Mouse (Mus musculus): ENCODE measurements around the gene Psors1c2. TPM values are rescaled to one million over a fixed set of nuclear protein-coding genes. Genes with fewer than 3 reads are reported as not detected.
A peak's percentile ranks its signal among the peaks of the same experiment; 100 is the strongest.

Gene Psors1c2
- 0.36 and 0.66 TPM in 2 replicates for polyA plus RNA-seq (2014; fragmentation: Nextera tagmentation; extraction: Ambion mirVana)

DNA sequence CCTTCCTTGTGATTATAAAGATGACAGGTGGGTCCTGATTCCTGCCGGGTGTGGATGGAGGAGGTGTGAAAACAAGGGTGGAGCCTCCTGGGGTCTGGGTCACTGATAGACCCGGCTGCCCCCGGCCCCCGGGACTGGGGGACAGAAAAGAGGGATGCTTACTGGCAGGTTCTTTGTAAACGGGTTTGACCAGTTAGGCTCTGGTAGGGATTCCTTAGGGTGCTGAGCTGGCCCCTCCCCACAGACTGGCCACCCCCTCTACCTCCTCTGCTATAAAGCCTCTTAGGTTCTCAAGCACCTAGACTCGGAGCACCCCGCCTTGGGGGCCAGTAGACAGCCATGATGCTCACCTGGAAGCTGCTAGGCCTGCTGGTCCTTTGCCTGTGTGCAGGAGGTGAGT, at the start of gene Psors1c2:
Psors1c2 (plus strand) TSS at position 301 of the 400 bp plus-strand sequence.
- 16% methylated on average over 7 of the region's 7 CpGs for WGBS
- Histone ChIP-seq H3K9me3 (ENCODE audit: control insufficient read depth, low read length) (no peaks in the 10 kb centered on the region), H3K27ac (ENCODE audit: low read depth) (no peak within 1 kb of the TSS), H3K4me1 (replicated peaks; ENCODE audit: control insufficient read depth, insufficient read depth, low read length) (no peaks in the 10 kb centered on the region), H3K4me2 (ENCODE audit: low read length) (no peak within 1 kb of the TSS), H3K36me3 (ENCODE audit: control insufficient read depth, insufficient read depth, low read length) (peaks cover 24% of the 10 kb centered on the region), H3K4me3 (ENCODE audit: low read depth, low read length) (no peak within 1 kb of the TSS), H3K9ac (ENCODE audit: low read length) (no peak within 1 kb of the TSS), H3K27me3 (replicated peaks; ENCODE audit: control insufficient read depth, insufficient read depth, low read length) (no peaks in the 10 kb centered on the region)
- ATAC-seq (replicated peaks; ENCODE audit: low FRiP score, low TSS enrichment, low read depth), result no peak
- no peak for DNase-seq (ENCODE audit: low spot score)

GRCm38 (mm10) chr17:35484066-35484465, 48.9 kb upstream of the Psors1c2 start:
- 1% methylated on average over 9 of the region's 9 CpGs for WGBS
- no peaks in the 10 kb centered on the region for H3K9me3 ChIP-seq (ENCODE audit: control insufficient read depth, low read length)
- H3K27me3 ChIP-seq (replicated peaks; ENCODE audit: control insufficient read depth, insufficient read depth, low read length), result no peaks in the 10 kb centered on the region
- H3K36me3 ChIP-seq (ENCODE audit: control insufficient read depth, insufficient read depth, low read length), result no peaks in the 10 kb centered on the region
- ATAC-seq (replicated peaks; ENCODE audit: low FRiP score, low TSS enrichment, low read depth), result no peak; the same call in 1 of the 2 replicates
- H3K4me3 ChIP-seq (ENCODE audit: low read depth, low read length), result no peak overlapping the region
- H3K4me2 ChIP-seq (ENCODE audit: low read length), result no peak overlapping the region
- H3K4me1 ChIP-seq (replicated peaks; ENCODE audit: control insufficient read depth, insufficient read depth, low read length), result no peaks in the 10 kb centered on the region
- DNase-seq (ENCODE audit: low spot score), result peak; percentile 73
- no peak overlapping the region for H3K9ac ChIP-seq (ENCODE audit: low read length)
- H3K27ac ChIP-seq (ENCODE audit: low read depth), result no peak overlapping the region

DNA sequence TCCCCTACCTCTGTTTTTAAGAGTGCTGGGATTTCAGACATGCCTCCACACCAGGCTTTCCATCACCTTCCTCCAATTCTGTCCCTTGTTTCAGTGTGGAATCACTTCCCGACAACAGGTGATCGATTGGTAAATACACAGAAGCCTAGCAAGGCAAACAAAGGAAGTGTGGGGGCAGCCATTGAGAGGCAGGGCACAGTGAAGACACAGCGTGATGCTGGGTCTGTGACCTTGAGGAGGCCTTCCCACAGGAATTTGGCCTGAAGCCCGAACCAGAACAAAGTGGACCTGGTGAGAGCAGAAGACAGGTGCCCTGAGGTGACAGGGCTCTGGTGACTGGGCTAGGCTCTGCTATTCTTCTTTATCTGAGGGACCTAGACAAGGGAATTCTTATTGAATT, 47.3 kb upstream of the Psors1c2 start:
- no peak for ATAC-seq (replicated peaks; ENCODE audit: low FRiP score, low TSS enrichment, low read depth)
- Histone ChIP-seq H3K4me3 (ENCODE audit: low read depth, low read length) (no peak overlapping the region), H3K4me1 (replicated peaks; ENCODE audit: control insufficient read depth, insufficient read depth, low read length) (no peaks in the 10 kb centered on the region), H3K4me2 (ENCODE audit: low read length) (no peak overlapping the region), H3K27ac (ENCODE audit: low read depth) (no peak overlapping the region), H3K27me3 (replicated peaks; ENCODE audit: control insufficient read depth, insufficient read depth, low read length) (no peaks in the 10 kb centered on the region), H3K9ac (ENCODE audit: low read length) (no peak overlapping the region), H3K9me3 (ENCODE audit: control insufficient read depth, low read length) (no peaks in the 10 kb centered on the region), H3K36me3 (ENCODE audit: control insufficient read depth, insufficient read depth, low read length) (no peaks in the 10 kb centered on the region)
- DNase-seq (ENCODE audit: low spot score), result no peak
- WGBS, result 30% methylated on average over 4 of the region's 4 CpGs

GRCm38 (mm10) chr17:35486726-35487125, 46.3 kb upstream of the Psors1c2 start:
- no peak overlapping the region for H3K4me2 ChIP-seq (ENCODE audit: low read length)
- 44% methylated on average over 10 of the region's 10 CpGs for WGBS
- ATAC-seq (replicated peaks; ENCODE audit: low FRiP score, low TSS enrichment, low read depth), result no peak
- no peaks in the 10 kb centered on the region for H3K9me3 ChIP-seq (ENCODE audit: control insufficient read depth, low read length)
- no peaks in the 10 kb centered on the region for H3K27me3 ChIP-seq (replicated peaks; ENCODE audit: control insufficient read depth, insufficient read depth, low read length)
- no peak overlapping the region for H3K27ac ChIP-seq (ENCODE audit: low read depth)
- no peak for DNase-seq (ENCODE audit: low spot score)
- H3K36me3 ChIP-seq (ENCODE audit: control insufficient read depth, insufficient read depth, low read length), result no peaks in the 10 kb centered on the region
- no peak overlapping the region for H3K9ac ChIP-seq (ENCODE audit: low read length)
- no peak overlapping the region for H3K4me3 ChIP-seq (ENCODE audit: low read depth, low read length)
- H3K4me1 ChIP-seq (replicated peaks; ENCODE audit: control insufficient read depth, insufficient read depth, low read length), result no peaks in the 10 kb centered on the region

- Histone ChIP-seq H3K9ac (ENCODE audit: low read length) (no peak overlapping the region), H3K36me3 (ENCODE audit: control insufficient read depth, insufficient read depth, low read length) (no peaks in the 10 kb centered on the region), H3K4me3 (ENCODE audit: low read depth, low read length) (no peak overlapping the region), H3K27ac (ENCODE audit: low read depth) (no peak overlapping the region), H3K4me1 (replicated peaks; ENCODE audit: control insufficient read depth, insufficient read depth, low read length) (no peaks in the 10 kb centered on the region), H3K27me3 (replicated peaks; ENCODE audit: control insufficient read depth, insufficient read depth, low read length) (no peaks in the 10 kb centered on the region), H3K4me2 (ENCODE audit: low read length) (no peak overlapping the region), H3K9me3 (ENCODE audit: control insufficient read depth, low read length) (no peaks in the 10 kb centered on the region)
- DNase-seq (ENCODE audit: low spot score), result no peak
- 90% methylated on average over 2 of the region's 2 CpGs for WGBS
- ATAC-seq (replicated peaks; ENCODE audit: low FRiP score, low TSS enrichment, low read depth), result no peak
Observed at GRCm38 (mm10) chr17:35488041-35488440, 45.0 kb upstream of the Psors1c2 start.

- Histone ChIP-seq H3K4me2 (ENCODE audit: low read length) (no peak overlapping the region), H3K36me3 (ENCODE audit: control insufficient read depth, insufficient read depth, low read length) (no peaks in the 10 kb centered on the region), H3K27ac (ENCODE audit: low read depth) (no peak overlapping the region), H3K4me1 (replicated peaks; ENCODE audit: control insufficient read depth, insufficient read depth, low read length) (no peaks in the 10 kb centered on the region), H3K27me3 (replicated peaks; ENCODE audit: control insufficient read depth, insufficient read depth, low read length) (no peaks in the 10 kb centered on the region), H3K9me3 (ENCODE audit: control insufficient read depth, low read length) (no peaks in the 10 kb centered on the region), H3K4me3 (ENCODE audit: low read depth, low read length) (no peak overlapping the region), H3K9ac (ENCODE audit: low read length) (no peak overlapping the region)
- ATAC-seq (replicated peaks; ENCODE audit: low FRiP score, low TSS enrichment, low read depth), result no peak
- WGBS, result 74% methylated on average over 5 of the region's 5 CpGs
- no peak for DNase-seq (ENCODE audit: low spot score)
Observed at GRCm38 (mm10) chr17:35490320-35490719, 42.7 kb upstream of the Psors1c2 start.

DNA sequence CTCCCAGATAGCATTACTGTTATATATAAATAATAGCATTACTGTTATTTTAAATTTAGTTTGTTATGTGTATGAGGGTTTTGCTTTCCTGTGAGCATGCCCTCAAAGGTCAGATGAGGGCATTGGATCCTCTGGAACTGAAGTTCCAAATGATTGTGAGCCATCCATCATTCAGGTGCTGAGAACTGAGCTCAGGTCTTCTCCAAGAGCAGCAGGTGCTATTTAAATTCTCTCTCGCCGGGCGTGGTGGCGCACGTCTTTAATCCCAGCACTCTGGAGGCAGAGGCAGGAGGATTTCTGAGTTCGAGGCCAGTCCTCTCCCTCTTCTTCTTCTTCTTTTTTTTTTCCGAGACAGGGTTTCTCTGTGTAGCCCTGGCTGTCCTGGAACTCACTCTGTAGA, 35.9 kb upstream of the Psors1c2 start:
- H3K36me3 ChIP-seq (ENCODE audit: control insufficient read depth, insufficient read depth, low read length), result no peaks in the 10 kb centered on the region
- no peak overlapping the region for H3K9ac ChIP-seq (ENCODE audit: low read length)
- no peak overlapping the region for H3K27ac ChIP-seq (ENCODE audit: low read depth)
- no peaks in the 10 kb centered on the region; the same call in 1 of the 2 replicates for H3K4me1 ChIP-seq (replicated peaks; ENCODE audit: control insufficient read depth, insufficient read depth, low read length)
- H3K9me3 ChIP-seq (ENCODE audit: control insufficient read depth, low read length), result no peaks in the 10 kb centered on the region
- no peaks in the 10 kb centered on the region for H3K27me3 ChIP-seq (replicated peaks; ENCODE audit: control insufficient read depth, insufficient read depth, low read length)
- WGBS, result 93% methylated on average over 7 of the region's 7 CpGs
- ATAC-seq (replicated peaks; ENCODE audit: low FRiP score, low TSS enrichment, low read depth), result no peak
- no peak overlapping the region for H3K4me3 ChIP-seq (ENCODE audit: low read depth, low read length)
- DNase-seq (ENCODE audit: low spot score), result no peak
- no peak overlapping the region for H3K4me2 ChIP-seq (ENCODE audit: low read length)

DNA sequence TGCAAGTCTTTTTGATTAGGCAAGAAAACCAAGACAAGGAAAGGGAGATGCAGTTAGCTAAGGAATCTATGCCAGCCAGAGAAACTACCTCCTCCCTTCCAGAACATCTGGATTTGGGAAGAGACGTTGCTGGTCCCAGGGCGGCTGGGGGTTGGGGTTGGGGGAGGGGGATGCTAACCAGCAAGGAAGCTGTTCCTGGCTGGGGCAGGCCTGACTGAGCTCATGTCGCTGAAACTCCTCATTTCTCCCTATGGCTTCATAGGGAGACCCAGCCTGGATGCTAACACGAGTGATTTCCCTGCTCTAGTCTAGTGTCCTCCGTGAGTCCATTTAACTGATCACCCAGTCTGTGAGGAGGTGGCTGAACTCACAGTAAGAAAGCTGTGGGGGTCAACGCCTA, 30.8 kb upstream of the Psors1c2 start:
- DNase-seq (ENCODE audit: low spot score), result no peak
- Histone ChIP-seq H3K9ac (ENCODE audit: low read length) (no peak overlapping the region), H3K4me1 (replicated peaks; ENCODE audit: control insufficient read depth, insufficient read depth, low read length) (no peaks in the 10 kb centered on the region; the same call in 1 of the 2 replicates), H3K36me3 (ENCODE audit: control insufficient read depth, insufficient read depth, low read length) (no peaks in the 10 kb centered on the region), H3K27ac (ENCODE audit: low read depth) (no peak overlapping the region), H3K9me3 (ENCODE audit: control insufficient read depth, low read length) (no peaks in the 10 kb centered on the region), H3K4me2 (ENCODE audit: low read length) (no peak overlapping the region), H3K4me3 (ENCODE audit: low read depth, low read length) (no peak overlapping the region), H3K27me3 (replicated peaks; ENCODE audit: control insufficient read depth, insufficient read depth, low read length) (peaks cover 19% of the 10 kb centered on the region; the same call in 1 of the 2 replicates)
- ATAC-seq (replicated peaks; ENCODE audit: low FRiP score, low TSS enrichment, low read depth), result no peak
- 5% methylated on average over 6 of the region's 6 CpGs for WGBS

DNA sequence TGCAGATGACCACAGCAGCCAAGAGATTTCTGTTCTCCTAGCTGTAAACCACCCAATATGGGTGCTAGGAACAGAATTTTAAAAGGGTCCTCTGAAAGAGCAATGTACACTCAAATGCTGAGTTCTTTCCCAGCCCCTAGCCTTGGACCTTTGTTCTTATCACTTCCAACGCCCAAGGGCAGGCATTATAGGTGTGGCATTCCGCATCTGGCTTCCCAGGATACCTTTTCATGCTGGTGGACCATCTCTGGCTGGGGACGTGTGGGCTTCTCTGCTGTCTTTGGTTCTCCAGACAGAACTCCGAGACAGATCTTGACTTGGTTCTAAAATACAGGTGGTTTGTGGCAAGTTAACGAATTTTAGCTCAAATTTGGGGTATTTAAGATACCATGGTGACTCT, 30.2 kb upstream of the Psors1c2 start:
- Histone ChIP-seq H3K4me3 (ENCODE audit: low read depth, low read length) (no peak overlapping the region), H3K27ac (ENCODE audit: low read depth) (no peak overlapping the region), H3K9me3 (ENCODE audit: control insufficient read depth, low read length) (no peaks in the 10 kb centered on the region), H3K9ac (ENCODE audit: low read length) (no peak overlapping the region), H3K36me3 (ENCODE audit: control insufficient read depth, insufficient read depth, low read length) (no peaks in the 10 kb centered on the region), H3K4me1 (replicated peaks; ENCODE audit: control insufficient read depth, insufficient read depth, low read length) (no peaks in the 10 kb centered on the region; the same call in 1 of the 2 replicates), H3K27me3 (replicated peaks; ENCODE audit: control insufficient read depth, insufficient read depth, low read length) (peaks cover 22% of the 10 kb centered on the region; the same call in 1 of the 2 replicates), H3K4me2 (ENCODE audit: low read length) (no peak overlapping the region)
- WGBS, result 50% methylated on average over 5 of the region's 5 CpGs
- DNase-seq (ENCODE audit: low spot score) (no peak), ATAC-seq (replicated peaks; ENCODE audit: low FRiP score, low TSS enrichment, low read depth) (no peak)
